Mouse (Mus musculus) gonadal fat pad, adult 2 months (tissue): Measurements from ENCODE around the gene Gm8220. TPM values are rescaled to one million over a fixed set of nuclear protein-coding genes. Genes with fewer than 3 reads are reported as not detected.
"Not testable (repeated sequence)": the region's sequence is repeated elsewhere in the genome, so short reads cannot be mapped to it uniquely, and the experiment has no call there.

Experiments
- DNase-seq: peaks from one replicate; pipeline ENCODE4 v3.0.0-alpha.2; 2012; ENCODE audit warnings: low read depth
- polyA plus RNA-seq: library from polyadenylated mRNA; depleted of rRNA; stranded (reverse); fragments of >200 nt; gene quantifications from 2 replicates; pipeline ENCODE4 v1.2.3, GENCODE M21; 2012; rRNA removed

Gene Gm8220
- polyA plus RNA-seq, result not detected in 2 replicates

DNA sequence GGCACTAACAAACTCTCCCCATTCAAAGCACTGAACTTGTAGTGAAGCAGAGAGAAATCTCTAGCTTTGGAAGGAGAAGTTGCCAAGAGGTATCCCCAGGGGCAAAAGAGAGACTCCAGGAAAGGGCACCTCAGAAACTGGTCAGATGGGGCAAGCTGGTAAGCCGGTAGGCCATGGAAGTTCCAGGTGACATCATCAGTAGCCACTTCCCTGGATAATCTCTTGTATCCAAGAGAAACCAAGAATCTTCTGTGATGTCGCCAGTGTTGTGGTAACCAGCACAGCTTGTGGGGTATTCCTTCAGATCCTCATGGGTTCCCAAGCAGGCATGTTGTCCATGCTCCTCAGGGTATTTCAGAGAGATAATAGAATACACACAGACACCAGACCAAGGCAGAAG lies at the start of gene Gm8220:
Gene Gm8220 (plus strand): TSS at position 301 of the 400 bp plus-strand sequence.
- not testable (repeated sequence) for DNase-seq

DNA sequence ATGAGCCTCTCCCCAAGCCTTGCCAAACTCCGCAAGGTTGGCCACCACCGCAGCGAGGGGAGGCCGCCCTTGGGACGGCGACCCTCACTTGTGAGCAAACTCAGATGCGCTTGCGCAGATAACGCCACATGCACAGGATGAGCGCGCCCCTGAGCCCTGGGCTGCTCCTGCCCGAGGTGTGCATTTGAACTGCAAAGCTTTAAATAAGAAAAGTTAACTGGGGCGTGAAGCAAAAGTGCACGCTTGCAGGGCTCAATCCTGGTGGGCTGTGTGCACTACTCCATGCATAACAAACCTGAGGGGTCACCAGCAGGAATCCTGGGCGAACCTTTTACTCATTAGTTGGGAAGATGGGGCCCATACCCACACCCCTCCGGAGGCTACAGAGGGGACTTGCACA lies 37.3 kb upstream of the Gm8220 start:
- DNase-seq, result no peak

DNA sequence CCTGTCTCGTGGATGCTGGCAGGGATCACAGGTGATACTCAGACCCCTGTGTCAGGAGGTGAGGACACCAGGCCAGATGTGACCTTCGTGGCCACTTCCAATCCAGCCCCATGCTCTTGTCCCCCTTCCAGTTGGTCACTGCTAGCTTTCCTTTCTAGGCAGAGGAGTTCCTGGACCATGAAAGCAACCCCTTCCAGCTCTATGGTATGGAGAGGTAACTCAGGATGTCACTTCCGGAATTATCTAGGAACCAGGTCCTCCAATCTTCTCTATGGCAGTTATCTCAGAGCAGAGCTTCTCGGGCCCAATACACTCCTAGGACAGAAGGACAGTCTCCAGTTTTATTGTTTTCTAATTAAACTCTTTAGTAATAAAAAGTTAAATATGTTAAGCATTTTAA lies 26.7 kb downstream of the Gm8220 start:
- DNase-seq, result not testable (repeated sequence)

DNA sequence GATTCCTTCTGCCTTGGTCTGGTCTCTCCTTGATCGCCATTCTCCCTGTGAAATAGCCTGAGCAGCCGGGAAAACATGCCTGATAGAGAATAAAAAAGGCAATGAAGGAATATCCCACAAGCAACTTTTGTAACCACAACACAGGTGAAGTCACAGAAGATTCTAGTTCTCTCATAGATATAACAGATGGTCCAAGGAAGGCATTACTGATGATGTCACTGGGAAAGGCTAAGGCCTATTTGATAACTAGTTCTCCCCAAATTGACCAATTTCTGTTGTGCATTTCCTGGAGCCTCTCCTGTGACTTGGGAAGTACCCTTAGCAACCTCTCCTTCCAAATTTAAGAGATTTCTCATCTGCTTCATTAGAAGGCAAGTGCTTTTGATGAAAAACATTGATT lies 53.1 kb downstream of the Gm8220 start, which contains the start of gene Gm5930:
Gene Gm5930 (minus strand): TSS at position 101 of the 400 bp plus-strand sequence.
- not testable (repeated sequence) for DNase-seq

Other genes with a start within 250 kb of the Gm8220 start
- 22.1 and 38.0 TPM in 2 replicates for gene Ear2, start 182.9 kb upstream of the Gm8220 start, polyA plus RNA-seq
- gene Gm3327, start 161.7 kb upstream of the Gm8220 start, polyA plus RNA-seq, result not detected in 2 replicates
- not detected in 2 replicates for gene Gm8212, start 87.9 kb upstream of the Gm8220 start, polyA plus RNA-seq
- gene 4930503E14Rik, start 72.3 kb upstream of the Gm8220 start, polyA plus RNA-seq, result not detected in 2 replicates
- not detected in 2 replicates for gene Gm5930, start 53.0 kb downstream of the Gm8220 start, polyA plus RNA-seq
- not detected in 2 replicates for gene Gm8229, start 79.8 kb downstream of the Gm8220 start, polyA plus RNA-seq
- gene Gm3371, start 125.1 kb downstream of the Gm8220 start, polyA plus RNA-seq, result not detected in 2 replicates
- gene Gm8232, start 148.1 kb downstream of the Gm8220 start, polyA plus RNA-seq, result not detected in 2 replicates
- not detected in 2 replicates for gene BC061237, start 206.9 kb downstream of the Gm8220 start, polyA plus RNA-seq
- not detected in 2 replicates for gene Gm17093, start 232.7 kb downstream of the Gm8220 start, polyA plus RNA-seq